Mouse (Mus musculus) midbrain, embryonic 12.5 days (tissue): Measurements from ENCODE around the gene Stum. TPM values are rescaled to one million over a fixed set of nuclear protein-coding genes. Genes with fewer than 3 reads are reported as not detected.

ENCODE experiments used
- ATAC-seq: fragments of 200-750 bp; cut with Nextera tagmentation; 2 replicates; pipeline ENCODE4 v1.8.0; 2017; ENCODE audit warnings: low read depth, moderate TSS enrichment, moderate library complexity; ENCODE audit not compliant: low FRiP score
- H3K27ac ChIP-seq: fragments of 300-500 bp; sonication (generic); replicated peaks from 2 replicates; pipeline ENCODE4 v1.5.1; 2016; ENCODE audit warnings: mild to moderate bottlenecking
- H3K27me3 ChIP-seq: fragments of 300-500 bp; sonication (generic); 2 replicates; pipeline ENCODE4 v1.6.1; 2016; ENCODE audit warnings: mild to moderate bottlenecking
- H3K36me3 ChIP-seq: fragments of 300-500 bp; sonication (generic); 2 replicates; pipeline ENCODE4 v1.6.1; 2016
- H3K4me1 ChIP-seq: fragments of 300-500 bp; sonication (generic); 2 replicates; pipeline ENCODE4 v1.6.1; 2016
- H3K4me2 ChIP-seq: fragments of 300-500 bp; sonication (generic); replicated peaks from 2 replicates; pipeline ENCODE4 v1.6.1; 2016; ENCODE audit warnings: mild to moderate bottlenecking, moderate library complexity
- H3K4me3 ChIP-seq: fragments of 300-500 bp; sonication (generic); 2 replicates; pipeline ENCODE4 v1.5.1; 2016; ENCODE audit warnings: mild to moderate bottlenecking
- H3K9ac ChIP-seq: fragments of 300-500 bp; sonication (generic); replicated peaks from 2 replicates; pipeline ENCODE4 v1.6.1; 2016; ENCODE audit warnings: mild to moderate bottlenecking, moderate library complexity
- H3K9me3 ChIP-seq: fragments of 300-500 bp; sonication (generic); 2 replicates; pipeline ENCODE4 v1.6.1; 2016; ENCODE audit warnings: mild to moderate bottlenecking
- WGBS: fragments of 180-500 bp; shearing (Covaris S2); methylation state at CpG from one replicate; pipeline ENCODE4 v1.1.7; 2016; 5-methylcytosine and 5-hydroxymethylcytosine counted together
- polyA plus RNA-seq: library from polyadenylated mRNA; unstranded; fragments of >200 nt; fragmentation: Nextera tagmentation; extraction: Ambion mirVana; gene quantifications from 2 replicates; pipeline ENCODE4 v1.2.1, GENCODE M21; 2016

Gene Stum
- polyA plus RNA-seq, 1 experiment from 2014 or later: 0.97 TPM

DNA sequence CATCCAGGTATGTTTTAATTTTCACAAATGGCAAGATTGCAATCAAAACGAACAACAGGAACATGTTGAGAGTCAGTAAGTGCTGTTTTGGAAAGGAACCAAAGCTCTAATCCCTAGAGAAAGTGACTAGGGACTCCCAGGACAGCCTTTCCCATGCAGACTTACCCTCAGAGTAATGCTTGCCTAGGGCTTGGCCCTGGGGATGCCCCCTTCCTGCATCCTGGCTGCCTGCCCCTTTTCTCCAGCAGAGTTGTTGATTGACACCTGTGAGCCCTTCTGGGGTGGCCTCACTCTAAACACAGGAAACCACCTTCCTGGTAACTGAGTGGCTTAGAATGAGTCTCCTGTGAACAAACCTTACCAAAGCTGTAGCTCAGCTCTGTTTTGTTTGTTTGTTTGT lies 94.8 kb downstream of the Stum start:
- no peaks in the 10 kb centered on the region for H3K36me3 ChIP-seq
- no peak overlapping the region for H3K9ac ChIP-seq
- peaks cover 15% of the 10 kb centered on the region for H3K4me1 ChIP-seq
- WGBS: 63% methylated on average over 1 of the region's 1 CpGs
- H3K9me3 ChIP-seq: no peaks in the 10 kb centered on the region
- H3K4me2 ChIP-seq: no peak overlapping the region
- no peak for ATAC-seq
- no peak overlapping the region for H3K4me3 ChIP-seq
- no peak overlapping the region for H3K27ac ChIP-seq
- H3K27me3 ChIP-seq: no peaks in the 10 kb centered on the region

- Histone ChIP-seq H3K27ac (no peak overlapping the region; the same call in 1 of the 2 replicates), H3K4me1 (peaks cover 15% of the 10 kb centered on the region), H3K4me3 (peak overlapping the region; percentile 44), H3K9ac (0 out of 2 replicates have a peak overlapping the region, but pooled peaks have one; percentile 16), H3K9me3 (no peaks in the 10 kb centered on the region), H3K27me3 (no peaks in the 10 kb centered on the region), H3K4me2 (peak overlapping the region; percentile 66), H3K36me3 (no peaks in the 10 kb centered on the region)
- ATAC-seq: no peak
- 16% methylated on average over 11 of the region's 11 CpGs for WGBS
Observed at GRCm38 (mm10) chr1:180387750-180388480, 95.4 kb downstream of the Stum start.

GRCm38 (mm10) chr1:180386951-180387749 lies 96.2 kb downstream of the Stum start:
- peak overlapping the region; percentile 44 for H3K4me3 ChIP-seq
- H3K4me2 ChIP-seq: peak overlapping the region; percentile 66
- peaks cover 19% of the 10 kb centered on the region for H3K4me1 ChIP-seq
- H3K27ac ChIP-seq: peak overlapping the region; percentile 47
- H3K36me3 ChIP-seq: no peaks in the 10 kb centered on the region
- ATAC-seq: peak; percentile 97
- peak overlapping the region; percentile 43 for H3K9ac ChIP-seq
- no peaks in the 10 kb centered on the region for H3K9me3 ChIP-seq
- H3K27me3 ChIP-seq: no peaks in the 10 kb centered on the region
- WGBS: 1% methylated on average over 27 of the region's 27 CpGs

GRCm38 (mm10) chr1:180385308-180385707 lies 98.0 kb downstream of the Stum start:
- 90% methylated on average over 6 of the region's 6 CpGs for WGBS
- Histone ChIP-seq H3K4me2 (no peak overlapping the region), H3K9me3 (no peaks in the 10 kb centered on the region), H3K27ac (no peak overlapping the region), H3K36me3 (no peaks in the 10 kb centered on the region), H3K4me1 (peaks cover 20% of the 10 kb centered on the region), H3K27me3 (no peaks in the 10 kb centered on the region), H3K9ac (no peak overlapping the region), H3K4me3 (no peak overlapping the region)
- no peak for ATAC-seq

GRCm38 (mm10) chr1:180384486-180384885 lies 98.8 kb downstream of the Stum start:
- 70% methylated on average over 10 of the region's 10 CpGs for WGBS
- H3K27ac ChIP-seq: no peak overlapping the region
- no peak overlapping the region for H3K4me3 ChIP-seq
- H3K9ac ChIP-seq: no peak overlapping the region
- no peak overlapping the region for H3K4me2 ChIP-seq
- no peak for ATAC-seq
- no peaks in the 10 kb centered on the region for H3K36me3 ChIP-seq
- H3K4me1 ChIP-seq: peaks cover 20% of the 10 kb centered on the region
- no peaks in the 10 kb centered on the region for H3K9me3 ChIP-seq
- H3K27me3 ChIP-seq: no peaks in the 10 kb centered on the region

GRCm38 (mm10) chr1:180383884-180384283 lies 99.4 kb downstream of the Stum start:
- Histone ChIP-seq H3K9ac (no peak overlapping the region), H3K4me2 (no peak overlapping the region), H3K9me3 (no peaks in the 10 kb centered on the region), H3K36me3 (no peaks in the 10 kb centered on the region), H3K4me1 (peaks cover 20% of the 10 kb centered on the region), H3K4me3 (no peak overlapping the region), H3K27me3 (no peaks in the 10 kb centered on the region), H3K27ac (no peak overlapping the region)
- ATAC-seq: no peak
- WGBS: 94% methylated on average over 8 of the region's 8 CpGs

Other genes with a start within 250 kb of the Stum start
- 6.8 and 7.7 TPM in 2 replicates for gene Psen2, start 220.1 kb downstream of the Stum start, polyA plus RNA-seq
- gene Itpkb, start 153.0 kb downstream of the Stum start, polyA plus RNA-seq: 5.2 and 5.7 TPM in 2 replicates
- 219 and 220 TPM in 2 replicates for gene Parp1, start 85.4 kb upstream of the Stum start, polyA plus RNA-seq
- gene Lin9, start 157.6 kb upstream of the Stum start, polyA plus RNA-seq: 24.7 and 25.9 TPM in 2 replicates
- 0.08 TPM in 1 of 2 replicates, not detected in the other for gene Mixl1, start 213.5 kb upstream of the Stum start, polyA plus RNA-seq
- 27.4 and 29.3 TPM in 2 replicates for gene Acbd3, start 242.5 kb upstream of the Stum start, polyA plus RNA-seq